Mouse (Mus musculus) adrenal gland, adult 18-20 months (tissue): ENCODE results near the gene Catspere2. TPM values are rescaled to one million over a fixed set of nuclear protein-coding genes. Genes with fewer than 3 reads are reported as not detected.
"Not testable (repeated sequence)": the region's sequence is repeated elsewhere in the genome, so short reads cannot be mapped to it uniquely, and the experiment has no call there.

Experiments
- DNase-seq, 2 experiments: peaks; one replicate each; pipeline ENCODE4 v3.0.0; 2021 to 2022; ENCODE audit warnings: low spot score in 2 of 2
- long read RNA-seq, 2 experiments: library from polyadenylated mRNA; stranded (forward); transcript quantifications; one replicate each; pipeline ENCODE4 v2.0.0; 2021
- total RNA-seq, 2 experiments: library from RNA; stranded (reverse); gene quantifications; 1 replicate in 1 of 2; 2 replicates in 1 of 2; pipeline ENCODE4 v1.2.3; 2021

The Catspere2 gene
- total RNA-seq, result 1 to 10 TPM; 1.7 to 2.6 TPM
- long read RNA-seq, experiment 1, partial matches to known transcripts, result 0 of 3 reads
- long read RNA-seq, experiment 1, other reads (novel, unspliced or antisense), result 3 of 3 reads
- long read RNA-seq, experiment 2, partial matches to known transcripts, result 0 of 7 reads
- long read RNA-seq, experiment 2, other reads (novel, unspliced or antisense), result 7 of 7 reads

DNA sequence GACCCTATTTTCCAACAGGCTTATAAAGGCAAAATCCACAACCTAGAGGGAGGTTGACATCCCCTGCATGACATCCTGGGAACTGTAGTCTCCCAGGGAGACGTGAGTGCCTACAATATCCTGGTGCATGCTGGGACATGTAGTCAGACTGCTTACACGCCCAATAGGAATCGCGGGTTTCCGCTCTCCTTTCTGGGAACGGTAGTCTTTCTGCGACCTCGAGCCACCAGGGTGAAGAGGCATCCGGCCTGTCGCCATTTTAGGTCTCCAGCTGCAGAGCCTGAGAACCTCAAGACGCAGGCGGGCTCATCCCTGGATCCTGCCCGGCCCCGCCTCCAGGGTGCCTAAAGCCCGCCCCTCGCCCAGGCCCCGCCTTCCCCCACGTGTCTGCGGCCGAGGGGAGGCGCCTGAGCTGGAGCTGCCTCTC lies at the start of gene Catspere2:
Catspere2 (plus strand) TSS at position 400 of the 427 bp plus-strand sequence.
- peak; percentile 96 to 98 for DNase-seq

GRCm38 (mm10) chr1:177940422-177940977 lies 42.7 kb upstream of the Catspere2 start:
- not testable (repeated sequence) for DNase-seq

- DNase-seq, result no peak
Measured at GRCm38 (mm10) chr1:177981276-177981675, 1.9 kb upstream of the Catspere2 start.

- not testable (repeated sequence) for DNase-seq
Measured at GRCm38 (mm10) chr1:177983582-177983981, 359 bp downstream of the Catspere2 start.

DNA sequence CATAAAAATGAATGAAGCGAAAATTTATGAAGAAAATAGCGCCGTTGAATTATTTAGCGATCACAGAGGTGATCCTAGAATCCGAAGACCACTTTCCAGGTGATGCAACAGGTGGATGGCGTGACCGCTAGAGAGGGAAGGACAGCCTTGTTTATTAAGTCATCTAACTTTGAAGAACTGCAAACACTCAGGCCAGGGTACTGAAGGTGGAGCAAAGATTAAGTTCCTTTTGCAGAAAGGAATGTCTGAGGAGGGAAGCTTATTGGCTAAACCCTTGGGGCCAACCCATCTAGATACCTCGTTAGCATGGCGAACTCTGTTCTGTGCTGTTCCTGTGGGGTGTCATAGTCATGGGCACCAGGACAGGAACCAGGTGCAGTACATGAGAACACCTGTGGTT lies 983 bp downstream of the Catspere2 start:
- no peak for DNase-seq

GRCm38 (mm10) chr1:177987476-177987875 lies 4.3 kb downstream of the Catspere2 start:
- not testable (repeated sequence) for DNase-seq

DNA sequence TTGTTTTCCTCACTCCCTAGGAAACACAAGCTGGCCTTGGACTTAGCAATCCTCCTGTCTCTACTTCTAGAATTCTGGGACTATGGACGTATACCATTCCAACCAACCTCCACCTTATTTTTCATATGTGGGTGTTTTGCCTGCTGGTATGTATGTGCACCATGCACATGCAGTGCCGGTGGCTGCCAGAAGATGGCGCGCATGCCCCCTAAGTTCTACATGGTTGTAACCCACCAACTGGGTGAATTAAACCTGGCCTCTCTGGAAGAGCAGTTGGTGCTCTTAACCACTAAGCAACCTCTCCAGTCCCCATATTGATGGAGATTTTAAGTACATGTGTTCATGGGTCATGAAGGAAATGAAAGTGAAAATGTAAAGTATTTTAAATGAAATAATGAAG lies 89.6 kb downstream of the Catspere2 start:
- DNase-seq, result not testable (repeated sequence)

DNA sequence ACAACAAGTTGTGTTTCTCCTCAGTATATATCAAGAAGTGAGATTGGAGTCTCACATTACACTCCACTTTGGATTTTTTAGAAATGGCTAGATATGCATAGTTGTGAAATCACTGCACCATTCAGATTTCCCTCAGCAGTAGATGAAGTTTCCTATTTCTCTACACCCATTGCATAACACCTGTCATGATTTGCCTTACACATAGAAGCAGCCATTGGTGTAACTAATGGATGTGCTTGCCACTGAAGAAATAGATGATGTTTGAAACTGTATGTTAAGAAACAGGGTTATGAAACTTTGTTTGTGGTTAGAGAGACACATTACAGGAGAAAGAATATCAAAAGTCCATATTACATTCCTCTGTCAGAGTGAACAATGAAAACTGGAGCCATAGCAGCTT lies 114.6 kb downstream of the Catspere2 start:
- DNase-seq, result not testable (repeated sequence)

DNA sequence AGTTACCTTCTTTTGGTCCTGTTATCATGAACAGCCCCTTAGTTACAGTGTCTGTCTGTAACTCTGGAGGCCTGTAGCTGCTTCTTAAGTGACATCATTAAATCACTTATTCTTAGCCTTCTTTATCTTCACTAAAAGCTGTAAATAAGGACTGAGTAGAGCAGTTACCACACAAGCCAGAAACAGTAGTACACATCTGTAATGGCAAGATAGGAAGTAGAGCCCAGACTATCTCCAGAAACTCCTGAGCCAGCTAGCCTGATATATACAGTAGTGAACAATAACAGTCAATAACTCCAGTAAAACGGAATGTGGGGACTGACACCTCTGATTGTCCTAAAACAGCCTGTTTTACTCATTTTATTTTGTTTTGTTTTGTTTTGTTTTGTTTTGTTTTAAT lies 125.3 kb downstream of the Catspere2 start:
- not testable (repeated sequence) for DNase-seq

- not testable (repeated sequence) for DNase-seq
Measured at GRCm38 (mm10) chr1:178122236-178122635, 139.0 kb downstream of the Catspere2 start.

DNA sequence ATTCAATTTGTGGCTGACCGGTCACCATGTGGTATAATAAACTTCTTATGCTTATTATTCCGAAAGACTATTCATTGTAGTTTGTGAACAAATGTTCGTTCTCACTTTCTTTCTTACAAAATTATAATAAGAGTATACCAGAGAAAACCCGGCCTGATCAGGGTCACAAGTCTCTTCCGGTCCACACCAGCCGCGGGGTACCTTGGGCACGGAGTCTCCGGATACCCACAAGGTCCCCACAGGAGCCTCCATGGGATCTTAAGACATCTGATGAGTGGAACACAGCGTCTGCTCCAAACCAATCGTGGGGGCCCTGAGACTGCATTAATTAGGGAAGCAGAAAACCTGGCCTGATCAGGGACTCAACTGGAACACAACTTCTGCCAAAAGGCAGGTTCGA lies 151.1 kb downstream of the Catspere2 start:
- DNase-seq, result no peak

DNA sequence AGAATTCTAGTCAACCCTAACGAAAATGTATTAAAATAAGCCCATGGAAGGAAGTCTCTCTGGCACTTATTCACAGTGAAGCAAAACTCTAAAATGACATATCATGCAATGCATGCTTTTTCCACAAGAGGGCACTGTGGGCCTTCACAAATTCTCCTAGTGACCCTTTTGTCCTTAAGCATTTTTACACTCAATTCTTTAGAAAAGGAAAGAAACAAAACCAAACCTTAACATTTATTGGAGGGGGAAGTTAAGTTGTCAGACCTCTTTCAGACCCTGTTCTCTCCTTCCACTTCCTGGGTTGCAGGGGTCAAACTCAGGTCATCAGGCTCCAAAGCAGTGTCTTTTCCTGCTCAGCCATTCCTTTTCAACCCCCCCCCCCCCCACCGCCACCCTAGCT lies 163.3 kb downstream of the Catspere2 start:
- peak in 1 of 2 experiments; percentile 17 for DNase-seq

GRCm38 (mm10) chr1:178146915-178147314 lies 163.7 kb downstream of the Catspere2 start:
- DNase-seq, result not testable (repeated sequence)

DNA sequence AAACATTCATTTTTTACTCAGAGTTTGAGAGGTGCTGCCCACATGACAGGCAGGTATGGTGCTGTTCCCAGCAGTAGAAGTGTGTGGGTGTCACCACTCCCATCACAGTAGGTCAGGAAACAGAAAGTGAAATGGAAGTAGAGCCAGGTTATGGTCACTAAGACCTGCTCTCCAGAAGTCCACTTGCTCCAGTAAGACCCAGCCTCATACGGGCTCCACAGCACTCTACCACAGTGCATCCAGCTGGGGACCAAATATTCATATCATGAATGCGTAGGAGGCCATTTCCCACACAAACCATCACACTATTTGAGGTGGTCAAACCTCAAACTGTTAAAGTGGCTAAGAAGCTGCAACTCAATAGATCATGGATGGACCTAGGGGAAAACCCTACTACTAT lies 199.0 kb downstream of the Catspere2 start:
- no peak for DNase-seq

DNA sequence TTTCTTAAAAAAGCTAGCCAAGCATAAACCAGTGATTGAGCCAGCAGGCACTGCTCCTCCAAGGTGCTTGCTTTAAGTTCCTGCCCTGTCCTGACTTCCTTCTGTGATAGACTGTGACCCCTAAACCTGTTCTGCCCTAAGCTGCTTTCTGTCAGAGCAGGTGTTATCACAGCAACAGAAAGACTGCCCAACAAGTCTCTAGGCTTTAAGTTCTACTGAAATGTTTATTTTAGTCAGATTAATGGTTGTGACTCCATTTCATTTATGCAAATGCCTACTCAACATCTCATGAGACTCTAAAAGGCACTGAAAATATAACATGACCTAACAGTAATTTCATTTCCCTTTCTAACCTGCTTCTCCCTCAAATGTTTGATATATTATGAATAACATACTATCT lies 202.4 kb downstream of the Catspere2 start:
- no peak for DNase-seq

DNA sequence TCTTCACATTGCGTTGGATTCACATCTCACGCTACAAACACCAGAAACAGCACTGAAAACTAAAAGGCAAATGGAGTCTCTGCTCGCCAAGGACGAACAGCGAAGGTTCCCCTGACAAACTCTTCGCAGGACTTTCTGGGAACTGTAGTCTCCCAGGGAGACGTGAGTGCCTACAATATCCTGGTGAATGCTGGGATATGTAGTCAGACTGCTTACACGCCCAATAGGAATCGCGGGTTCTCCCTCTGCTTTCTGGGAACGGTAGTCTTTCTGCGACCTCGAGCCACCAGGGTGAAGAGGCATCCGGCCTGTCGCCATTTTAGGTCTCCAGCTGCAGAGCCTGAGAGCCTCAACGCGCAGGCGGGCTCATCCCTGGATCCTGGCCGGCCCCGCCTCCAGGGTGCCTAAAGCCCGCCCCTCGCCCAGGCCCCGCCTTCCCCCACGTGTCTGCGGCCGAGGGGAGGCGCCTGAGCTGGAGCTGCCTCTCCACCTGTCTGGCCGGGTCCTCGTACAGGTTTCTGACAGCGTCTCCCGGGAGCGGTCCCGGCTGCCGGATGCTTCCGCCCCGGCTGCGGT lies 204.1 kb downstream of the Catspere2 start, which contains the start of gene Desi2:
Desi2 (plus strand) TSS at position 202 of the 576 bp plus-strand sequence.
- peak; percentile 82 to 88 for DNase-seq

GRCm38 (mm10) chr1:178187810-178188209 lies 204.6 kb downstream of the Catspere2 start:
- not testable (repeated sequence) for DNase-seq

DNA sequence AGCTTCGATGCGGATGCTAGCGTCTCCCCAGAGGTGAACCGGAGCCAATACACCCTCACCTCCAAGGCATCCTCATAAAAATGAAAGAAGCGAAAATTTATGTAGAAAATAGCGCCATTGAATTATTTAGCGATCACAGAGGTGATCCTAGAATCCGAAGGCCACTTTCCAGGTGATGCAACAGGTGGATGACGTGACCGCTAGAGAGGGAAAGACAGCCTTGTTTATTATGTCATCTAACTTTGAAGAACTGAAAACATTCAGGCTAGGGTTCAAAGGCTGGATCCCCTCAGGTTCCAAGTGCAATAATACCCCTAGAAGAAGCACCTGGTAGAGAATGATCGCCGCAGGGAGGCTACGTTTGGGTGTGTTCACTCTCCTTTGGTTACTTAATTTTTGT lies 205.2 kb downstream of the Catspere2 start:
- no peak for DNase-seq

- DNase-seq, result no peak
Measured at GRCm38 (mm10) chr1:178205701-178206325, 222.6 kb downstream of the Catspere2 start.

DNA sequence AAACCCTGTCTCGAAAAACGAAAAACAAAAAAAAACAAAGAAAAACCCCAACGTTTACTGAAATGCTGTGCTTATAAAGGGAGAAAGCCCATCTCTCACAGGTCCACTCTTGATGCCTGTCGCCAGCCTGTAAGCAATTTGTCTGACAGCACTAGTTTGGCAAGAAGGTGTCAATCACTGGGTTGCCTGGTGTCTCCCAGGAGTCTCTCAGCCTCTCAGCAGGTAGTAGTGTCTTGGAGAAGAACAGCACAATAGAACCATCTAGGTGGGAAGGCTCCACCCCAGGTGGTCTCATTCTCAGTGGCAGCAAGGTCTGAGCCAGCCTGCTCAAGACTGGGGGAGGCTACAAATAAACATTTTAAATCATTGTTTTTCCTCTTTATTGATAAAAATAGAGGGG lies 224.6 kb downstream of the Catspere2 start:
- not testable (repeated sequence) for DNase-seq

DNA sequence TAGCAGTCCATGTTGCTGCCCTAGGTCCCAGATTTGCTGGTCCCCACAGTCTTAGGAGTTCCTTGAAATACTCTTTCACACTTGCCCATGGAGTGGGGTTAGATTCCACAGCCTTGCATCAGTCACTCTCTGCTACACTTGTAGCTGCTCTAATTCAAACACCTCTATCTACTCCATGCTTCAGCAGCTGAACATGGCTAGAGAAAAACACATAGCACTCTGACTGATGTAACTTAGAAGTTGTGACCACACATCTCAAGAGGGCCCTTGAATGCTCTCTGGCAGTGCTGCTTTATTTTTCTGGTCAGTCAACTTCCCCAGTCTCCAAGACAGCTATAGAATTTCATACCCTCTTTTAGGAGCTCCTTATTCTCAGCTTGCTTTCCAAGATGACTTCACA lies 226.7 kb downstream of the Catspere2 start:
- no peak for DNase-seq

DNA sequence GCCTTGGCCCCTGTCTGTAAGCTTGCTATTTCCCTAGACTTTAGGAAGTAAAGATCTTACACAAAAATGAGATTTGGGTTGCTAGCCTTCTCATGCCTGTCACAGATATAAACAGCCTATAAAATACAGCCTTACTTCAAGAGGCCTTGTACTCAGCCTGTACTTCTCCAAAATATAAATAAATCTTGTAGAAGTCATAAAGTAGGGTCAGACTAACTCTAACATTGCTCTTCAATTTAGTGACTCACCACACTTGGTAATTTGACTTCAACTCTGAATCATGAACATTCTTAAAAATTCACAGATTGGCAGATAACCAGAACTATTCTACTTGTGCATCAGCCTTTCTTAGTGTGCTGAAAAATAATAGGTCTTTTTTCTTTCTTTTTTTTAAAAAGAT lies 233.9 kb downstream of the Catspere2 start:
- no peak for DNase-seq
